Mouse (Mus musculus) R1 (cell line): ENCODE results near the gene Galk1.

Experiments
- DNase-seq: peaks from one replicate; pipeline ENCODE4 v3.0.0-alpha.2; 2018; ENCODE audit warnings: low read depth, low spot score

Galk1 gene

DNA sequence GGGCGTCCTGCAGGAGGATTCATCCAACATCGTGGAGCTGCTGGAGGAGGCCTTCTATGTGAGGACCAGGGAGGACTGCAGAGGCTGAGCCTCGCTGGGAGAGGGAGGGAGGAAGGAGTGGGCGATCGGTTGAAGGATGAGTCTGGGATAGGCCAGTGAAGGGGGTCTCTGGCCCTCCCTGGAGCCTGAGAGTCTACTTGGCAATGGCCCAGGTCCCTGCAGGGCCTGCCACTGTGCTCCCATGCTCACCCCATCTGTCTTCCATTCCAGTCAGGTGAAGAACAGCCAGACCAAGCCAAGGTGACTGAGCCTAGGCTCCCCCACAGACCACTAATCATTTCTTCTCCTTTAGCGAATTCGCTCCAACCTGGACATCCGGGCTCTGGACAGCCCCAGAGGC lies 29.2 kb downstream of the Galk1 start:
- no peak for DNase-seq

DNA sequence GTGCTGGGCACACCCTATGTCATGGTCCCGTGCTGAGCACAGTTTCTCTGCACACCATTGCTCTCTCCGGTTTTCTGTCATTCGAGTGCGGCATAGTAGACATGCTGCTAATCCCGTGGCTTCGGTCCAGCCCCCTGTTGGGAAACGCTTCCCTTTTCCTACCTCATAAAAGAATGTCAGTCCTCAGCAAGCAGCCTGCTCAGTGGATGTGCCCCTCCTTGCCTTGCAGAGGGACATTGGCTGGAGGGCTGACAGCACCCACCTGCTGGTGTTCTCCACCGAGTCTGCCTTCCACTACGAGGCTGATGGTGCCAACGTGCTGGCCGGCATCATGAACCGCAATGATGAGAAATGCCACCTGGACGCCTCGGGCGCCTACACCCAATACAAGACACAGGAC lies 30.0 kb downstream of the Galk1 start:
- DNase-seq, result no peak

DNA sequence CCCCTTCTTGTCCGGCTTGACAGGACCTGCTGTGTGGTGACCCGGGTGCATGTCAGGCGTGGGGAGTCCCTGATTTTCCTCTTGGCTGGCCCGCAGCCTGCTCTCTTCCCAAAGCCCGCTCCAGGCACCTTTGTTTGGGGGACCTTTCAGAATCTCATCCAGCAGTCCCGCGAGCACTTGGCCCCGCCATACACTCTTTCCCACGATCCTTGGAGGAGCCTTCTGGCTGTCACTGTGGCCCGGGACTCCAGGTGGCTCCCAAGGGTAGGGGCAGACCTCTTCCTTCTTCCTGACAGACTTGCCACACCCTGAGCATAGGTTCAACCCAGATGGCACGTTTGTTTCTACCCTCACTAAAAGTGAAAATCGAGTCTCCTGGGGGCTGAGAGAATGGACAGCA lies 37.0 kb downstream of the Galk1 start:
- DNase-seq, result peak; percentile 43

DNA sequence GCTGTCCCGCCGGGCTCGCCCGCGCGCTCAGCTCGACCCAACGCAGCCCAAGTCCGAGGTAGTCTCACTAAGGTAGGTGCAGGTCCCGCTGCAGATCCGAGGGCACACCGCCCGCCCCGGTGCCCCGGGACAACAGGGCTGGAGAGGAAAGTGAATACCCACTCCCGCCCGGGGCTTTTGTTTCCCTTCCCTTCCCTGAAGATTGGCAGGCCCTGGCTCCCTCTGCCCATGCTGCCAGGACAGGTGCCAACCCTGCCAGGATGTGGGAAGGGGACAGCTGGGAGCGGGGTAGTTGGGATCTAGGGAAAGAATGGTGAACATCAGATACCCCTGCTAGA lies 37.5 kb downstream of the Galk1 start:
- no peak for DNase-seq

DNA sequence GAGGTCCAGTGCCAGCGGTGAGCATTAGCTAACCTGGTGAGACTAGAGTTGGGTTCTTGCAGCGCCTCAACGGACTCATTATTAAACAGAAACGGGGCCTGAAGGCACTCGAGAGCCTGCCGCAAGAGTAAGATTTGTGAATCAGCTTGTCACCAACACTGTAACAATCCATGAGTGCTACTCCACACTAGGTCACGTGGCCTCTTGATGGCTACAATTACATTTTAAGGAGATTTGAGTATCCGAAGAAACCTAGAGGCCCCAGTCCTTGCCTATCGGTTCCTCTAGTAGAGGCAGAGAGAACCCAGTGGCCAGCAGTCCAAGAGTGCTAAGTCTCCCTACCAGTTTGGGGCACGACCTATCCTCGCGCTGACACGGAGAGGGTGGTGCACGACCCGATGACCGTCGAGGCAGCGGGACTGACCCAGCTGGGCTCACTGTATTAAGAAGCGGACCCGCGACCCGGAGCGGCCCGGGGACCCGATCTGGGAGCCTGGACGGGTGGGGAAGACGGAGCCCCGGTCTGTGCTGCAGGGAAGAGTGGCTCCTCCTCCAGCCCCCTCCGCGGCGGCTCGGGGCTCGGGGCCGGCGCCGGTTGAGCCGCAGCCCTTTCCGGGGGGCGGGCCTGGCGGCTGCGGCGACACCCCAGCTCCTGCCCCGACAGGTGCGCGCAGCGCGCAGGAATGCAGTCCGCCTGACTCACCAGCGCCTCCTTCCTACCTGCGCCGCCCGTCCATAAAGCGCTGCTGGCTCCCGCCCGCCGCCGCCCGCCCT lies 38.0 kb downstream of the Galk1 start, which contains the start of gene Itgb4:
TSS of gene Itgb4 (plus strand) at position 401 of the 774 bp plus-strand sequence.
- peak; percentile 74 for DNase-seq

DNA sequence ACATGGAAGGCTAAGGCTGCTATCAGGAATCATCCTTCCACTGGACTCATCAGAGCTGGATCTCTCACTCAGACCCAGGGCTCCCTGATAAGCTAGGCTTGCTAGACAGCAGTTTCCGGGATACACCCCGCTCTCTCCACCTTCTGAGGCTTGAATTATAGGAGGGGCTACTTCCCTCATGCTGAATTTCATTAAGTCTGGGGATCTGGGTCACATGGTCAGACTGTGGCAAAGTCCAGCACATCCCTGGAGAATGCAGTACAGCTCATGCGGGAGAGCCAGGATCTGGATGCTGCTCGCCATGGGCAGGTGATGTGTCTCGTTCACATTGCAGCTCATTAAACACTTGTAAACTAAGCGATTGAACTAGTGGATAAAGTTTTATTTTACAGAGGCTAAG lies 41.5 kb downstream of the Galk1 start:
- DNase-seq, result peak; percentile 91

DNA sequence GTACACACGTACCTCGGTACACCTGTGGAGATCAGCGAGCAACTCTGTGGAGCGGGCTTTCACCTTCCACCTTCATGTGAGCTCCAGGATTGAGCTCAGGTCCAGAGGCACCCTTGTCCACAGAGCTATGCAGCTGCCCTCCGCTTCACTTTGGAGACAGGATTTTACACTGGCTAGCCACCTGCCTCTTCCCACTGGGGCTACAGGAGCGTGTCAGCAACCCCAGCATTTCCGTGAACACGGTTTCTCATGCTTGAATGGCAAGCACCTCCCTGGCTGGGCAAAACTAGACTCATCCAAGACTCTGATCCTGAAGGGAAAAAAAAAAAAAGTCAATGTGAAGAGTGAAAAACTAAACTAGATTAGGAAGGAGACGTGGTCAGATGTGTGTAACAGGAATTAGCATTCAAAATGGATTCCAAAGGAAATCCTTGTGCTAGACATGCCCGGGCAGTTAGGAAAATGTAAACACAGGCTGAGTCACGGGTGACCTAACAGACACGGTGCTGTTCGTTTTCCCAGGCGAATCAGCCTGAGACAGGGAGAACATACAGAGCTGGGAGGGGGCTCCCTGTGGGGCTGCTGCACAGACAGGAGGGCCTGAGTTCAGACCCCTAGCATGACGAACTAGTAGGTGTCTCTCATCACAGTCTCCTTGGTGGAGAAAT lies 42.4 kb downstream of the Galk1 start:
- peak; percentile 85 for DNase-seq

DNA sequence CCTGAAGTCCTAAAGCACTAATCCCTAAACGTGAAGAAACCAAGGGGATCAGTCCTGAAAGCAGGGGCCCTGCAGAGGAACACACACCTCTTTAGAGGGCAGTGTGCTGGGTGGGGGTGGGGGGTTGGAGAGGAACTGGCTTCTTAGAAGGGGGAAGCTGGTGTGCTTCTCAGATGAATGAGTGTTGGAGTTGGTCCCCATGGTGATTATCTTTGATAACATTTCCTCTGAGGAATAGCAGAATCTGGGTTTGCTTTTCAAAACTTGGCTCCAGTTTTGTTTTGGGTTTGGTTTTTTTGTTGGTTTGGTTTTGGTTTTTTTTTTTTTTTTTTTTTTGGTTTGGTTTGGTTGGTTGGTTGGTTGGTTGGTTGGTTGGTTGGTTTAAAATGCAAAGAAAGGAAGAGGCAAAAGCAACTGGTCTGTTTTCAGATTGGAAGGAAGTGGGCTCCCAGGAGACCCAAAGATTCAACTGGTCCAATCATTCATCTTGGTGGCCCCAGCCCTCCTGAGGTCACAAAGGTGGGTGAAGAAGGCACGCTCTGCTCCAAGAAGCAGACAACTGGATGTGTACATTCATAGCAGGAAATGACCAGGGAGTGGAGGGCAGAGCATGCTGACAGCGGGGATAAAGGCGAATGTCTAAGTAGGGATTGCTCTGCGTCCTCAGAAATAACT lies 43.7 kb downstream of the Galk1 start:
- DNase-seq, result no peak

DNA sequence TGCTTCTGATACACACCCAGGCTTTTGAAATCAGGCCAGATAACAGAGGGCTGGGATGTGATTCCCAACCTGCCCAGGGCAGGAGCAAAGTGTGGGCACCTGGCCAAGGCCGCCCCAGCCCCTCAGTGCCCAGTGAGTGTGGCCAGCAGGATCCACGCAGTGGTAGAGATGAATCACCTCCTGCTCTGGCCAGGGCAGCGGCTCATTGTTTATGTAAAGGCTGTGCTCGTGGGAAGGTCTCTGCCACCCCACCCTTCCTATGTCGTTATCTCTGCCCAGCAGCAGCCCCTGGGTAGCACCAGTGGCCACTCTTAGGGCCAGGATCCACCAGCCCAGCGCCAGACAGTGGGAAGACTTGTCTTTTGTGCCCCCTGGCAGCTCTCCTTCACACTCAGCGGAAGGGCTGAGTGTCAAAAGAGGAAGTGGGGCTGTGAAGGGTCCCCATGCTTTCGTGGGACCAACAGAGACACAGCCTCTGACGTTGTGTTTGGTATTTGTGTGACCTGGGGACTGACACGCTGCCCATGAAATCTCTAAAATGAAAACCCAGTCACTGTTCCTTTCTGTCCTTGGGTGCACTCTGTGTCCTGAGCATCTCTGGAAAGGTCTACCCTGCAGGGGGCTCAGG lies 47.4 kb downstream of the Galk1 start:
- no peak for DNase-seq

DNA sequence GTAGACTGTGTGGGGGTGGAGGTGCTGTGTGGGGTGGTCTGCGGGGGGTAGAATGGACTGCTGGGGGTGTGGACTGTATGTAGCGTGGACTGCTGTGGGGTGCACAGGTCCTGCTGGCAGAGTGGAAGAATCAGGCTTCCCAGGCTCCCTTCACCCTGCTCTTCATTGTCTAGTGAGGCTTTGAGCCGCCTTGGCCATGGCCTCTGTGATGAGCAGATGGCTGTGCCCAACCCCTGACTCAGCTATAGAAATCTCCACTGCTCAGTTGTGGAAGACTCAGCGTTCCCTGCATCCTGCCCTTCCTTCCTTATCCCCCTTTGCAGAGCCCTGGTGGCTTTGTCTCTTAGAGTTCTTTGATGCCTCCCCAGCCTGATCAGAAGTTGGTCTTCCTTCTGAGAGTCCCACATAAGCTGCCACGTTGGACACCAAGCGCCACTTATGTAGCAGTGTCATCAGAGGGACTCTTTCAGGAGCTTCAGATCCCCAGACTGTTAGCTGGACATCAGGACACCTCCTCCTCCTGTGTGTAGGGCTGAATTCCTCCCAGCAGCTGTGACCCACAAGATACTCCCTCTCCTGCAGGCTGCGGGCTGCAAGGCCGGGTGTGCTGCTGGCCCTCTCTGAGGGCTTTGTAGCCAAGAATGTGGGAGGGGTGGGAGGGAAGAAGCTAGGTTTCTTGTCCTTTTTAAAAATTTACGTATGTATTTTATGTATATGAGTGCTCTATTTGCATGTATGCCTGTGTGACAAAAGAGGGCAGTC lies 49.7 kb downstream of the Galk1 start:
- DNase-seq, result peak; percentile 14

DNA sequence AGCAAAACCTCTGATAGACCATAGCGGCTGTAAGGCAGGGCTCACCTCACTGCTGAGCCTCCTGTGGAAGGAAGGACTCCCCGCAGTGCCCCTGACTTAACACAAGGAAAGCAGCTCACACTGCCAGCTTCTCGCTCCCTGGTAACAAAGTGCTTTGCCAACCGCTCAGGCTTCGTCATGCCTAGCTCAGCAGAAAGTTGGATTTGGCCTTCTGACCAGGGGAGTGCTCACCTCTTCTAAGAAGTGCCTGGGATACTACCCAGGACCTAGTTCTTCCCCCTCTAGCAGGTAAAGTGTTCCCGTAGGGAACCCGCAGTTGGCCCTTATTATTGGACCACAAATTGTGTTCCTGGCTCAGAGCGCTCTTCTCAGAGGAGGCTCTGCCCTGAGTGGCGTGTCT lies 53.5 kb downstream of the Galk1 start:
- DNase-seq, result peak; percentile 41
